Mouse (Mus musculus): ENCODE measurements around the gene Kcnmb4.

DNA sequence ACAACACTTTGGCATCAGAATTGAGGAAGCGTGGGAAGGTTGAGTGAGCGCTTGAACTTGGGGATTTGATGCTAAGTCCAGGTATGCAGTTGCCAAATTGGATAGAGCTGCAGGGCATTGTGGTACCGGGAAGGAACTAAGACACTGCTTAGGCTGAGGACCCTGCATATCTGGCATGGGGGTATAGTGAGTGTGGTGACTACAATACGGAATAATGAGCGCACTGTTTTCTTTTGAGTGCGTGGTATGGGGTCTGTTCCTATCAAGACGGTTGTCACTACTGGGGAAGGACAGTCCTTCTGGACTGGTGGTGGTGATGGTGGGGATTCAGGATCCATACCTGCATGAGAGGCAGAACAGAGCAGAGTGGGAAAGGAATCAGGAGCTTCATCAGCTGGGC, 32.7 kb downstream of the Kcnmb4 start:
- TF ChIP-seq POLR2A (IDR thresholded peaks at IDR 0.05; ENCODE audit: borderline replicate concordance, extremely low read depth, low read depth, low read length) (no peak), CTCF (IDR thresholded peaks at IDR 0.05; ENCODE audit: insufficient read depth, low read length) (no peak)
